Mouse (Mus musculus) megakaryocyte, embryonic 14.5 days (primary cell): ENCODE data around the gene Rab3ip.

ENCODE experiments used
- FLI1 ChIP-seq: IDR thresholded peaks from 2 replicates; pipeline ENCODE4 v1.6.1; 2012; ENCODE audit warnings: low read length, inconsistent platforms, mixed read lengths
- GATA1 ChIP-seq: IDR thresholded peaks from 3 replicates; pipeline ENCODE4 v1.6.1; 2012; ENCODE audit warnings: mixed read lengths, low read length, inconsistent platforms, borderline replicate concordance

- TF ChIP-seq GATA1 = no peak
- no peak for TF ChIP-seq FLI1
These were observed 21.7 kb downstream of the Rab3ip start for GRCm38 (mm10) chr10:116928826-116929225.
